Mouse (Mus musculus) myocyte (in vitro differentiated cells): ENCODE measurements around the gene Col6a5.

Experiments used
- CEBPB ChIP-seq: IDR thresholded peaks from 2 replicates; pipeline ENCODE4 v1.6.1; 2011; ENCODE audit warnings: mild to moderate bottlenecking, moderate library complexity; ENCODE audit not compliant: poor library complexity, insufficient read depth, severe bottlenecking
- MAX ChIP-seq: IDR thresholded peaks from one replicate; pipeline ENCODE4 v1.6.1; 2011; ENCODE audit warnings: low read depth, mild to moderate bottlenecking, control low read depth
- MYOD1 ChIP-seq, 3 experiments: IDR thresholded peaks; one replicate each; pipeline ENCODE4 v1.6.1; 2011; ENCODE audit warnings: control low read depth in 2 of 3, low read depth in 2 of 3, mild to moderate bottlenecking in 2 of 3, moderate library complexity in 1 of 3; ENCODE audit not compliant: insufficient read length in 2 of 3, control insufficient read depth in 1 of 3
- MYOG ChIP-seq, 3 experiments: IDR thresholded peaks; one replicate each; pipeline ENCODE4 v1.6.1; 2011; ENCODE audit warnings: control low read depth in 2 of 3, low read depth in 2 of 3, mild to moderate bottlenecking in 2 of 3; ENCODE audit not compliant: insufficient read length in 2 of 3, control insufficient read depth in 1 of 3, insufficient read depth in 1 of 3
- POLR2A ChIP-seq: IDR thresholded peaks from one replicate; pipeline ENCODE4 v1.6.1; 2011; ENCODE audit warnings: low read depth, mild to moderate bottlenecking, control low read depth, moderate library complexity; ENCODE audit not compliant: insufficient read length
- POLR2AphosphoS2 ChIP-seq: IDR thresholded peaks from one replicate; pipeline ENCODE4 v1.6.1; 2011; ENCODE audit warnings: low read depth, control low read depth; ENCODE audit not compliant: insufficient read length
- REST ChIP-seq: IDR thresholded peaks from one replicate; pipeline ENCODE4 v1.6.1; 2011; ENCODE audit warnings: mild to moderate bottlenecking, control low read depth, moderate library complexity; ENCODE audit not compliant: insufficient read depth, insufficient read length
- TCF12 ChIP-seq: IDR thresholded peaks from one replicate; pipeline ENCODE4 v1.6.1; 2011; ENCODE audit warnings: mild to moderate bottlenecking, control low read depth; ENCODE audit not compliant: poor library complexity, insufficient read depth, severe bottlenecking
- USF1 ChIP-seq: IDR thresholded peaks from one replicate; pipeline ENCODE4 v1.6.1; 2011; ENCODE audit warnings: low read depth, mild to moderate bottlenecking, control low read depth, moderate library complexity

- no peak for TF ChIP-seq REST
- TF ChIP-seq MAX = no peak
- TF ChIP-seq POLR2AphosphoS2 = no peak
- no peak for TF ChIP-seq USF1
- no peak for TF ChIP-seq POLR2A
- TF ChIP-seq MYOD1 (IDR thresholded peaks at IDR 0.05; ENCODE audit: control insufficient read depth in 1 of 3, insufficient read length in 2 of 3, low read depth in 2 of 3) = no peak
- TF ChIP-seq TCF12 = no peak
- no peak for TF ChIP-seq MYOG (IDR thresholded peaks at IDR 0.05; ENCODE audit: control insufficient read depth in 1 of 3, insufficient read depth in 1 of 3, insufficient read length in 2 of 3, low read depth in 2 of 3)
- no peak for TF ChIP-seq CEBPB
Measured at GRCm38 (mm10) chr9:105933816-105934215, 26.6 kb downstream of the Col6a5 start.
